Mouse (Mus musculus): Measurements from ENCODE around the gene Tex26.

DNA sequence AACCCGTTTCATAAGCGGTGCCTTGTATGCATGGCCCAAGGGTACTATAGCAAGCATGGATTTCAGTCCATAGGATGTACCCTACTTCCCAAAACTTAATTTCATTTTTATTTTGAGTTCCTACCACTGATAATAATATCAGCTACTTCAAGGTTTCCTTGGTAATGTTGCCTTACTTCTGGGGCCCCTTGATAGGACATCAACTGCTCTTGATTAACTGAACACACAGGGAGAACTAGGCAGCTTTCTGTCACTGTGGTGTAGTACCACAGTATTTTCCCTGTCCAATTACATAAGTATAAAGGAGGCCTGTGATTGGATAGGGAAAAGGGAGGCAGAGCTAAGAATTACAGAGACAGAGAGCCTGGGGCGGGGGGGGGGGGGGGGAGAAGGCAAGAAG lies 75.4 kb downstream of the Tex26 start:
- TF ChIP-seq CTCF (conservative IDR thresholded peaks at IDR 0.05 in 1 of 2, IDR thresholded peaks at IDR 0.05 in 1 of 2; ENCODE audit: low read depth in 2 of 2, low read length in 2 of 2), result no peak
- TF ChIP-seq MYC (IDR thresholded peaks at IDR 0.05; ENCODE audit: low read depth, low read length), result no peak
- no peak for TF ChIP-seq EP300 (IDR thresholded peaks at IDR 0.05; ENCODE audit: low read length)
- TF ChIP-seq POLR2A (IDR thresholded peaks at IDR 0.05; ENCODE audit: low read depth, low read length), result no peak
- no peak for TF ChIP-seq RAD21 (IDR thresholded peaks at IDR 0.05; ENCODE audit: low read depth, low read length)
- TF ChIP-seq TBP (conservative IDR thresholded peaks at IDR 0.05; ENCODE audit: low read depth, low read length), result no peak
- TF ChIP-seq SIN3A (IDR thresholded peaks at IDR 0.05; ENCODE audit: low read length), result no peak
- no peak for TF ChIP-seq KAT2A (IDR thresholded peaks at IDR 0.05; ENCODE audit: insufficient replicate concordance, low read length)
- TF ChIP-seq PAX5 (IDR thresholded peaks at IDR 0.05; ENCODE audit: low read length), result no peak
- TF ChIP-seq E2F4 (IDR thresholded peaks at IDR 0.05; ENCODE audit: insufficient replicate concordance, low read depth, low read length), result no peak
- no peak for TF ChIP-seq JUND (conservative IDR thresholded peaks at IDR 0.05; ENCODE audit: low read depth, low read length)
- no peak for TF ChIP-seq MAX (IDR thresholded peaks at IDR 0.05; ENCODE audit: low read length)
